Mouse (Mus musculus) liver, embryonic 18 days (tissue): ENCODE results near the gene En1. TPM values are rescaled to one million over a fixed set of nuclear protein-coding genes. Genes with fewer than 3 reads are reported as not detected.

Experiments
- polyA plus RNA-seq: library from polyadenylated mRNA; depleted of rRNA; stranded (reverse); fragments of >200 nt; gene quantifications from 2 replicates; pipeline ENCODE4 v1.2.3, GENCODE M21; 2012; rRNA removed

Gene En1
- not detected in 2 replicates for polyA plus RNA-seq

DNA sequence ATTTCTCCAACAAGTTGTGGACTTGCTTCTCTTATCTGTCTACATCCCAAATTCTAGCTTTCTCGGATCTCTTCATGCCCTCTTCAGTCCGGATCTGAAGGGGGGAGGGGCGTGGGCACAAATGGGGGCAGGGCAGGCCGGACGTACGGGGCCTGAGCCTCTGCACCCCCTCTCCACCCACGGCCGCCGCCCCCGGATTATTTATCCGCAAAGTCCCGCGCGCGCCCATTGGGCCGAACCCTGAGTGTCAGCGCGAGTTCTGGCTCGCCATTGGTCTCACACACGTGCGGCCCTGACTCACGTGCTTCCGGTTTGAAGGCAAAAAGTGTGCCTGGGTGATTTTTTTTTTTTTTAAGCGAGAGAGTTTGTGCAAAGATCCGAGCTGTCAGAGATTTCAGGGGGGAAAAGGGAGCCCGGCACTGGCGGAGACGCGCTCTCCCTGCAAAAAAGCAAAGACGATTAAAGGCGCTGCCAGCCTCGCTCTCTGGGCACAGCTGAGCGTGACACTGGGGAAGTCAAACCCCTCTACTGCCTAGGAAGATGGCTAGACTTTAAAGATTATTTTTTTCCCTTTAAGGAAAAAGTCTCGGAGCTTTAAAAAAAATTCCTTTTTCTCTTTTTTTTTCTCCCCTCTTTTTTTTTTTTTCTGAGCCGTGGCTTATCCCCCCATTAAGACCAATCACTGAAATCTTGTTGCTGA lies at the start of gene En1:
TSS of gene En1 (plus strand) at position 388 of the 700 bp plus-strand sequence.

Other genes starting within 250 kb of the En1 start
- gene Marco, start 97.4 kb upstream of the En1 start, polyA plus RNA-seq = 34.6 and 71.8 TPM in 2 replicates